Mouse (Mus musculus) spleen, adult 2 months (tissue): ENCODE results near the gene Fam173a. TPM values are rescaled to one million over a fixed set of nuclear protein-coding genes. Genes with fewer than 3 reads are reported as not detected.

Experiments
- DNase-seq, 2 experiments: peaks; one replicate each; pipeline versions ENCODE4 v3.0.0 to v3.0.0-alpha.2; 2012 to 2021; ENCODE audit warnings: low spot score in 2 of 2, low read depth in 1 of 2
- H3K27ac ChIP-seq: fragments of 200-500 bp; 2 replicates; pipeline ENCODE4 v1.5.1; 2012; ENCODE audit warnings: low read length, inconsistent platforms; ENCODE audit not compliant: insufficient read depth
- H3K27me3 ChIP-seq: fragments of 200-500 bp; 2 replicates; pipeline ENCODE4 v1.6.1; 2012; ENCODE audit warnings: mild to moderate bottlenecking, moderate library complexity, low read length, inconsistent platforms; ENCODE audit not compliant: control insufficient read depth, insufficient read depth
- H3K36me3 ChIP-seq: fragments of 200-500 bp; 2 replicates; pipeline ENCODE4 v1.6.1; 2012; ENCODE audit warnings: mild to moderate bottlenecking, low read length, inconsistent platforms; ENCODE audit not compliant: control insufficient read depth, insufficient read depth
- H3K4me1 ChIP-seq: fragments of 200-500 bp; 2 replicates; pipeline ENCODE4 v1.6.1; 2011; ENCODE audit warnings: inconsistent platforms; ENCODE audit not compliant: control insufficient read depth, insufficient read depth, insufficient read length
- H3K4me3 ChIP-seq: fragments of 200-500 bp; 2 replicates; pipeline ENCODE4 v1.5.1; 2011; ENCODE audit warnings: mild to moderate bottlenecking, inconsistent platforms; ENCODE audit not compliant: insufficient read depth, insufficient read length; ENCODE audit errors: extremely low read depth
- CTCF ChIP-seq: fragments of 200-500 bp; IDR thresholded peaks from 2 replicates; pipeline ENCODE4 v1.5.1; 2011; ENCODE audit warnings: mild to moderate bottlenecking, inconsistent platforms; ENCODE audit not compliant: insufficient read depth, insufficient read length, insufficient replicate concordance; ENCODE audit errors: extremely low read depth
- POLR2A ChIP-seq: fragments of 200-500 bp; IDR thresholded peaks from 2 replicates; pipeline ENCODE4 v1.6.1; 2011; ENCODE audit warnings: low read depth, low read length, inconsistent platforms
- WGBS: fragments of 180-500 bp; shearing (Covaris S2); methylation state at CpG from one replicate; pipeline ENCODE4 v1.1.7; 2018; 5-methylcytosine and 5-hydroxymethylcytosine counted together
- polyA plus RNA-seq: library from polyadenylated mRNA; depleted of rRNA; stranded (reverse); fragments of >200 nt; gene quantifications from 2 replicates; pipeline ENCODE4 v1.2.3, GENCODE M21; 2012

Gene Fam173a
- polyA plus RNA-seq, 1 experiment: 96.7 TPM

DNA sequence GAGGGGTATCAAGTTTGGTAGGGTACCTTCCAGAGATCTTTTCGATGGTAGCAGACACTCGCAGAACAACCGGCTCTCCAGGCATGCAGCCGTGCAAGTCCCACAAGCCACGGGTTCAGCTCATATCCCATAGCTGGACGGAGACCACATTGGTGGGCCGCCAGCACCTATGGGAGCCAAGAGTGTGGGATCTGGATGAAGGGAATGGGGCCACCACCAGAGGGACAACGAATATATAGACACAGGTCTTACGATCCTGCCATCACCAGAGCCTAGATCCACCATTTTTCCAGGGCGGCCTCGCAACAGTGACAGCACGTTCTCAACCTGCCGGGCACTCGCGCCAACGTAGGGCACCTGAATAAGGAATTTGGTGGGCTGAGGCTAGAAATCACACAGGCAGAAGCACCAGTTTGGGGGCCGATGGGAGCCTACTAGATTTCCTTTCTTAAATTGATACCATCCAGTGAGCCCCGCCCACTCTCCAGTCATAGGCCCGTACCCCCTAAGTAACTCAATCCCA, 1.3 kb downstream of the Fam173a start:
- Histone ChIP-seq H3K27ac (peak overlapping the region; percentile 94; the same call in 1 of the 2 replicates), H3K27me3 (no peaks in the 10 kb centered on the region), H3K4me1 (peaks cover 15% of the 10 kb centered on the region), H3K4me3 (peak overlapping the region; percentile 97), H3K36me3 (no peaks in the 10 kb centered on the region; the same call in none of the 2 replicates)
- no peak for TF ChIP-seq CTCF
- WGBS: 26% methylated on average over 19 of the region's 19 CpGs
- DNase-seq: no peak

DNA sequence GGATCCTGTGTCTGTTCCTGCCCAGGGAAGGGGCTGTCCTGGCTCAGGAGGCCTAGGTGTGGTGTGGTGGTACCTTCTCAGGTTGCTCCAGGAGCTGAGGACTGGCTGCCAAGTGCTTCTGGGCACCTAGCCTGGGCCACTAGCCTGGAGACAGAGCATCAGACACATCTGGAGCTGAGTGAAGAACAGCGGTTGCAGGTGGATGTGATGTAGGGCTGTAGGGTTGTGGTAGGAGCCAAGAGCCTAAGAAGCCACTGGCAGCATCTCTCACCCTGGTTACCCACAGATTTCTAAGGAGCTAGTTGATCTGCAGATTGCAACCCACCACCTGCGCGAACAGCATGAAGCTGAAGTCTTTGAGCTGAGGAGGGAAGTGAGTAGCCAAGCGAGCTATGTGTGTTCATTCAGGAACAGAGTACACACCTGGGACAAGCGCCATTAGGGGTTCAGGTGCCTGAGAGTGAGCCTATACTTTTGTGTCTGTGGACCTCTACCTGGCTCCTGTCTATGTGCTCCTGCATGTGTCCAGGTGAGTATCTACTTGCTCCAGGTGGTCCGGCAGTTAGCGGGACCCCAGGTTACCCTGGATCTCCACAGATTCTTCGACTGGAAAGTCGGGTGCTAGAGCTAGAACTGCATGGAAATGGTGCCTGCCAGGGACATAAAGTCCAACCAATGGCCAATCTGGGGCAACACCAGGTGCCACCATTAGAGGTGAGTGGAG, 5.8 kb downstream of the Fam173a start:
- TF ChIP-seq CTCF: no peak
- TF ChIP-seq POLR2A: no peak
- Histone ChIP-seq H3K4me3 (no peak overlapping the region), H3K27me3 (no peaks in the 10 kb centered on the region), H3K4me1 (peaks cover 11% of the 10 kb centered on the region), H3K36me3 (peaks cover 7% of the 10 kb centered on the region), H3K27ac (no peak overlapping the region)
- WGBS: 87% methylated on average over 9 of the region's 9 CpGs
- no peak for DNase-seq

DNA sequence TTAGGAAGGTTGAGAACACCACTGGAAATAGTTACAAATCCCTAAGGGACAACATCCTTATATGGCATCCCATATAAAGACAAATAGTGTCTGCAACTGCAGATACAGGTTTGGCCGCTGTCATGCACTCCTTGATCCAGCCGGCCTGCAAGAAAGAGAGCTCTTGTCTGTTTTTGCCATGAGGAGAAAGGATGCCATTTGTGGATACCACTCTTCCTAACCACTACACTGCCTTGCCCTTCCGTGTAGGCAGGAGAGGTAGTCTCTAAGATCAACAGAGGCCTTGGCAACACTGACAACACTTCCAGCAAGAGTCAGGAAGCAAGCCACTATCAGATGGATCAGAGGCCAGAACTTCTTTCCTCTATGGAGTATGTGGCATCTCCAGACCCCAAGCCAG, 6.4 kb downstream of the Fam173a start, which contains the start of gene Ccdc78:
Gene Ccdc78, plus strand, starts transcription at position 301 of the 400 bp plus-strand sequence.
- no peak for DNase-seq
- TF ChIP-seq CTCF: no peak
- TF ChIP-seq POLR2A: no peak
- Histone ChIP-seq H3K27ac (no peak within 1 kb of the TSS), H3K36me3 (peaks cover 13% of the 10 kb centered on the region), H3K27me3 (no peaks in the 10 kb centered on the region), H3K4me1 (peaks cover 8% of the 10 kb centered on the region), H3K4me3 (peak within 1 kb of the TSS; percentile 89)
- WGBS: 89% methylated on average over 3 of the region's 3 CpGs

- Histone ChIP-seq H3K36me3 (peaks cover 19% of the 10 kb centered on the region), H3K27ac (peak within 1 kb of the TSS; percentile 50; the same call in 1 of the 2 replicates), H3K4me3 (peak within 1 kb of the TSS; percentile 89), H3K27me3 (no peaks in the 10 kb centered on the region), H3K4me1 (peaks cover 6% of the 10 kb centered on the region)
- under 1% methylated on average over 23 of the region's 23 CpGs for WGBS
- peak; percentile 87 to 92 for DNase-seq
- TF ChIP-seq CTCF: no peak
- TF ChIP-seq POLR2A: peak; percentile 24
Measured at GRCm38 (mm10) chr17:25785281-25785745, 7.4 kb downstream of the Fam173a start, which contains the start of gene Haghl. Gene Haghl, minus strand, starts transcription at chr17:25785673.

DNA sequence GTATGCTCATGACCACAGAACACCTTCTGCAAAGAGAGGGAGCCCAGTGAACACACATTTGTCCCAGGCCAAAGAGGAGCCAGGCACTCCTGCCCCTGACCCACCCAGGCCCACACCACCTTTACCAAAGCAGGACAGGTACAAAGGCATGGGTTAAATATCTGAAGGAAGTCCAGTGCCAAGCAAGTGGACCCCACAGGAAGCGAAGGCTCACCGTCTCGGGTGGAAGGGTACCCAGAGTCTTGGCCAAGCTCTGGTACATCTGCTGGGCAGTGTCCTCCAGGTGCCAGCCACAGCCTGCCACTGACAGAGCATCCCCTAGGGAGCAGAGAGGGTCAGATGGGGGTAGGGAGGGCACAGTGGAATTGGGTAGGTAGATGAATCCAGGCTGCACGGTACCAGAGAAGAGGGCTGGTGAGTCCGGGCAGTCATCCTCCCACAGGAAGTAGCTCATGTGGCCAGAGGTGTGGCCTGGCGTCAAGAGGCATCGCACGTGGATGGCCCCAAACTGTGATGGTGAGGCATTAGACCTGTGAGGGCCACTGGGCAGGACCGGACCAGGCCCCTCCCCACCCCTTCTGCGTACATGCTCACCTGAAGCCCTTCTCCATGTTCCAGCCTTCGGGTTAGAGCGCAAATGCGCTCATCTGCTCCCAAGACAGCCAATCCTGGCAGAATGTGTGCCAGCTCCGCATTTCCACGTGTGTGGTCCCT, 8.7 kb downstream of the Fam173a start:
- 78% methylated on average over 15 of the region's 15 CpGs for WGBS

DNA sequence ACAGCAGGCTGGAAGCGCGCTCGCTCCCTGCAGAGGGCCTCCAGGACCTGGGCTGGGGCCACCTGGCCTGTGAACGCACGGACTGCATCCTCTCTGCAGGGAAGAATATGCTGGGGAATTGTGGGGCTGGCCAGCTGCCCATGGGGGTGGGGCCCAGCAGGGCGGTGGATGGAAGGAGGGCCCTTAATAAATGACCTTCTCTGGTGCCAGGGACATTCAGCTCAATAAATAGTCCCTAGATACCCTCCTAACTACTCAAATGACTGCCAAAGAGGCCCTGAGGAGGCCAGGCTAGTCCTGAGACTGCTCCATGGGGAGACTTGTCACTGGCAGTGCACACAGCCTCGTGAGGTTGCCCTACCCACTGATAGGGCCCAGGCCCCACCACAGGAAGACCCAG, 9.6 kb downstream of the Fam173a start:
- peaks cover 29% of the 10 kb centered on the region for H3K36me3 ChIP-seq
- no peak overlapping the region for H3K4me3 ChIP-seq
- 89% methylated on average over 7 of the region's 7 CpGs for WGBS
- H3K27me3 ChIP-seq: no peaks in the 10 kb centered on the region
- no peak overlapping the region for H3K27ac ChIP-seq
- H3K4me1 ChIP-seq: peaks cover 6% of the 10 kb centered on the region
- TF ChIP-seq CTCF (no peak), POLR2A (no peak)
- no peak for DNase-seq

More for the DNA sequence above, 8.7 kb downstream of the Fam173a start:
- Histone ChIP-seq H3K4me3 (no peak overlapping the region), H3K36me3 (peaks cover 29% of the 10 kb centered on the region), H3K27ac (no peak overlapping the region), H3K27me3 (no peaks in the 10 kb centered on the region), H3K4me1 (peaks cover 6% of the 10 kb centered on the region)
- no peak for DNase-seq
- TF ChIP-seq POLR2A (no peak), CTCF (no peak)
